Mouse (Mus musculus) spleen, postnatal 14 days (tissue): ENCODE measurements around the gene Osbpl6.

ENCODE experiments used
- DNase-seq, 2 experiments: peaks; one replicate each; pipeline ENCODE4 v3.0.0; 2021 to 2022; ENCODE audit warnings: low spot score in 2 of 2

Osbpl6 gene

DNA sequence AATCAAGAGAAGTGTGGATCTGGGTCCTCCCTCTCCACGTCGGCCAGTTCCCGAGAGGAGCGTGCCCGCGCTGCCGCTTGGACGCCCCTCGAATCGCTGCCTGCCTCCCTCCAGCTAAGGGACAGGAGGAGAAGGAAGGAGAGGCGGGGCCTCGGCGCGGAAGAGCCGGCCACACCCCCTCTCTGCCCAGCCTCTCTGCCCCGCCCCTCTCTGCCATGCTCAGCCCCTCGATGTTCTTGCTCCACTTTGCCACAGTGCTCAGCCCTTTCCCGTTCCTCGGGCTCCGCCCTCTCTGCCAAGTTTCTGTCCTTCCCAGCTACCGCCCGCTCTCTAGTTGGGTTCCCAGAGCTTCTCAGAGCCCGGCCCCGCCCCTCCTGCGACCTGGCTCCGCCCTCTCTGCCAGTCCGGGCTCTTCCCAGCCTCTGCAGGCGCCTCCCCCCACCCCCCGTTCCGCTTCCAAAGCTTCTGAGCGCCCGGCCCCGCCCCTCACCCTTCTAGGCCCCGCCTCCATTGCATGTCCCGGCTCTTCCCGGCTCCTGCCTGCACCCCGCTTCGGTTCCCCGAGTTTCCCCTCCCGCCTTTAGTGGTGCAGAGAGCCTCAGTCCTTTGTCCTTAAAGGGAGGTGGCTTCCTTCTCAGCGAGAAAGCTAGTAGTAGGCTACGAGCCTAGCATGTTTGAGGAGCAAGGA is 241.7 kb downstream of the Osbpl6 start, which contains the start of the genes Prkra and Pjvk:
Prkra (minus strand) TSS at position 133 of the 688 bp plus-strand sequence.
Pjvk (plus strand) TSS at position 594 of the 688 bp plus-strand sequence.
- peak; percentile 70 to 75 for DNase-seq

DNA sequence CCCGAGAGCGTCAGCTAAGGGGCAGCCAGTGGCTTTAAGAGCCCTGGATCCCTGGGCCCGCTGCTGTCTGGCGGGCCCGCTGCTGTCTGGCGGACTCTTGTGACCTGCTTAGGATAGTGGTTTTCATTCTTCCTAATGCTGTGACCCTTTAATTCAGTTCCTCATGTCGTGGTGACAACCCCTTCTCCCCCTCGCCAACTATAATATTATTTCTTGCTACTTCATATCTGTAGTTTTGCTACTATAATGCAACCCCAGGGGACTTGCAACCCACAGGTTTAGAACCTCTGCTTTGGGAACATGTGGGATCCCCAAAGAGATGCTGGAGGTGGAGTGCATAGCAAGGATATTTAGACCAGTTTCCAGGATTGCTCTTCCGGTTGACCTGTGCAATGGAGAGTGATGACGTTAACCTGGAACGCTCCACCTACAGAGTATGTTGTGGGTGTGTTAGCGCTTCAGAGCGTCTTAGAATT is 242.4 kb downstream of the Osbpl6 start:
- DNase-seq: no peak
